Mouse (Mus musculus) liver, embryonic 15.5 days (tissue): ENCODE measurements around the gene Zbtb5. TPM values are rescaled to one million over a fixed set of nuclear protein-coding genes. Genes with fewer than 3 reads are reported as not detected.
"Not testable (repeated sequence)": the region's sequence is repeated elsewhere in the genome, so short reads cannot be mapped to it uniquely, and the experiment has no call there.

Experiments used
- ATAC-seq: fragments of 200-750 bp; cut with Nextera tagmentation; 2 replicates; pipeline ENCODE4 v1.8.0; 2017; ENCODE audit warnings: moderate number of reproducible peaks, mild to moderate bottlenecking, moderate library complexity; ENCODE audit not compliant: insufficient read depth
- H3K27ac ChIP-seq: fragments of 300-500 bp; sonication (generic); replicated peaks from 2 replicates; pipeline ENCODE4 v1.5.1; 2015; ENCODE audit warnings: mild to moderate bottlenecking, inconsistent platforms
- H3K27me3 ChIP-seq: fragments of 300-500 bp; sonication (generic); 2 replicates; pipeline ENCODE4 v1.6.1; 2015; ENCODE audit warnings: mild to moderate bottlenecking, inconsistent platforms
- H3K36me3 ChIP-seq: fragments of 300-500 bp; sonication (generic); replicated peaks from 2 replicates; pipeline ENCODE4 v1.6.1; 2015; ENCODE audit warnings: moderate library complexity, mild to moderate bottlenecking, inconsistent platforms
- H3K4me1 ChIP-seq: fragments of 300-500 bp; sonication (generic); replicated peaks from 2 replicates; pipeline ENCODE4 v1.6.1; 2015; ENCODE audit warnings: inconsistent platforms
- H3K4me2 ChIP-seq: fragments of 300-500 bp; sonication (generic); 2 replicates; pipeline ENCODE4 v1.6.1; 2015; ENCODE audit warnings: moderate library complexity, mild to moderate bottlenecking, inconsistent platforms
- H3K4me3 ChIP-seq: fragments of 300-500 bp; sonication (generic); replicated peaks from 2 replicates; pipeline ENCODE4 v1.5.1; 2015; ENCODE audit warnings: mild to moderate bottlenecking, inconsistent platforms
- H3K9ac ChIP-seq: fragments of 300-500 bp; sonication (generic); 2 replicates; pipeline ENCODE4 v1.6.1; 2015; ENCODE audit warnings: moderate library complexity, mild to moderate bottlenecking, inconsistent platforms
- H3K9me3 ChIP-seq: fragments of 300-500 bp; sonication (generic); replicated peaks from 2 replicates; pipeline ENCODE4 v1.6.1; 2016; ENCODE audit warnings: inconsistent platforms
- WGBS: fragments of 180-500 bp; shearing (Covaris S2); methylation state at CpG from one replicate; pipeline ENCODE4 v1.1.7; 2015; ENCODE audit warnings: mixed read lengths; ENCODE audit not compliant: insufficient replicate concordance; 5-methylcytosine and 5-hydroxymethylcytosine counted together
- polyA plus RNA-seq: library from polyadenylated mRNA; unstranded; fragments of >200 nt; fragmentation: Nextera tagmentation; extraction: Ambion mirVana; gene quantifications from 2 replicates; pipeline ENCODE4 v1.2.1, GENCODE M21; 2015

The Zbtb5 gene
- polyA plus RNA-seq, 1 experiment from 2014 or later: 5.8 TPM

DNA sequence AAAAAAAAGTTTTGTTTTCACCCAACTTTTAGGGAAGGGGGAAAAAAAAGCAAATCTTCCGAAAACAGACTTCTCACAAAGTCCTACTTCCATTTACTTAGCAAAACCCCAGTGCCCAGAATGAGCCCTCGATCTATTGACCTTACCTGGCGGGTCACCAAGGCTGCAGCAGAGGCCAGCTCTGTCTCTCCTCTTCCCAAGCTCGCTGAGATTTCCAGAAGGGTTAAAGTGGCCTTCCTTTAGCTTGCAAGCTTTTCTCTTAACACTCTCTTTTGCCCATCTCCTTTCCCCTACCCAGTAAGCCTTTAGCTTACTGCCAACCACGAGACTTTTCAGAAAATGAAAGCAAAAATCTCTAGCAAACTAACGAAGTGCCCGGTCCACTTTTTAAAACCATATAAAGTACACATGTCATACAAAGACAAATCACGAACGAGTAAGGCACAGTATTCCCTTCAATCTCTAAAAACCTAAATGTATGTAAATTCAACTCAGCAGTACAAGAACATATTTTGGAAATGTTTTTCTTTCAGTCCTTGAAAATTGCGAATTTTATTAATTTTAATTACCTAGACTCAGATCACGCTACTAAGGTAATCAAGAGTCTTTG is 1.3 kb downstream of the Zbtb5 start:
- H3K4me2 ChIP-seq: peak overlapping the region; percentile 86
- WGBS: 11% methylated on average over 11 of the region's 11 CpGs
- peak overlapping the region; percentile 77 for H3K4me3 ChIP-seq
- H3K4me1 ChIP-seq: peaks cover 27% of the 10 kb centered on the region
- no peaks in the 10 kb centered on the region for H3K27me3 ChIP-seq
- peak overlapping the region; percentile 99 for H3K27ac ChIP-seq
- peak overlapping the region; percentile 82 for H3K9ac ChIP-seq
- H3K9me3 ChIP-seq: no peaks in the 10 kb centered on the region
- no peak for ATAC-seq
- no peaks in the 10 kb centered on the region for H3K36me3 ChIP-seq

DNA sequence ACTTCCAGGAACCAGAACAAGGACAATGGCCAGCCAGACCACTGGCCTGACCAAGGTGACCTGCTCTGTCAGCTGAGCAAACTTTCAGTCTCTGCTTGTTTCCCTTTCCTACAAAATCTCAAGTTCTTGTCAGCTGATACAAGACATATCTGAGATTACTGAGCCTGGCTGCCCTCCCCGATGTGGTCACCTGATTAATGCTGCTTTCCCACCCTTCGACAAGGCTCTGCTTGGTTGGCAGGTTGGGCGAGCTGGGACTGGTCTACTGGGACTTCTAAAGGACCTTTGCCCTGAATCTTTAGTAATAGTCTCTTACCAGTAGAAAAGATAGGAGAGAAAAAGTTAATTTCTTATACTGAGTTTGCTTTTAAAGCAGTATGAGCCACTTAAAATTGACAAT is 6.8 kb downstream of the Zbtb5 start:
- Histone ChIP-seq H3K4me1 (peaks cover 18% of the 10 kb centered on the region), H3K27me3 (no peaks in the 10 kb centered on the region), H3K36me3 (no peaks in the 10 kb centered on the region), H3K4me2 (no peak overlapping the region), H3K4me3 (no peak overlapping the region), H3K27ac (no peak overlapping the region), H3K9me3 (no peaks in the 10 kb centered on the region), H3K9ac (no peak overlapping the region)
- ATAC-seq: no peak
- WGBS: 47% methylated on average over 3 of the region's 3 CpGs

DNA sequence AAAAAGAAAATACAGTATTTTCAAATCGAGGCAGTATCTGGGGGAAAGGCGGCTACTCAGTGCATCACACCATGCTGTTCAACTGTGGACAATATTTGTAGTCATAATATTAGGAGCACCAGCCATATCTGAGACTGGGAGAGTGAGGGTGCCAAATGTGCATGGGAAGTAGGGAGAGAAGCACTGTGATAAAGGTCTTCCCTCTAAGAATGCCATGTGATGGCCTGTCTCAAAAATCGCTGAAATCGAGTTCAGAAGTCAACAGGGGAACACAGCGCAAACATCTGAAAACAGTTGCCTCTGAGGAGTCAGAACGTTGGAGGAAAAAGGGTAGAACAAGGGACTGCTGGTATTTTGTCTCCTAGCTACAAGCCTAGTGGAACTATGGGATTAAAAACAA is 12.2 kb downstream of the Zbtb5 start:
- H3K4me3 ChIP-seq: no peak overlapping the region
- WGBS: 72% methylated on average over 6 of the region's 6 CpGs
- peaks cover 6% of the 10 kb centered on the region; the same call in 1 of the 2 replicates for H3K36me3 ChIP-seq
- H3K4me2 ChIP-seq: no peak overlapping the region
- ATAC-seq: no peak
- no peak overlapping the region for H3K27ac ChIP-seq
- H3K9me3 ChIP-seq: no peaks in the 10 kb centered on the region
- peaks cover 34% of the 10 kb centered on the region for H3K4me1 ChIP-seq
- H3K9ac ChIP-seq: no peak overlapping the region
- H3K27me3 ChIP-seq: no peaks in the 10 kb centered on the region

DNA sequence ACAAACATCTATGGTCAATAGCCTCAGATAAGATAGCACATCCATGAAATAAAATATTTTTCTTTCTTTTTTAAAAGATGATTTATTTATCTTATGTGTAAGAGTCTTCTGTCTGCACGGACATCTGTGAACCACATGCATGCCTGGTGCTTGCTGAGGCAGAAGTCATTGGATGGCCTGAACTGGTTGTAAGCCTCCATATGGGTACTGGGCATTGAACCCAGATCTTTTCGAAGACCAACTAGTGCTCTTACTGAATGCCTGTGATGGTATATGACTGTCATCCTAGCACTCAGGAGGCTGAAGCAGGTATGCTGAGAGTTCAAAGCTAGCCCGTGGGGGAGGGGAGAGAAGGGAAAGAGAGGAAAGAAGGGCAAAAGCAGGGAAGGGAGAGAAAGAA is 14.1 kb downstream of the Zbtb5 start:
- H3K36me3 ChIP-seq: peaks cover 22% of the 10 kb centered on the region
- no peak overlapping the region for H3K4me2 ChIP-seq
- no peaks in the 10 kb centered on the region for H3K27me3 ChIP-seq
- peaks cover 53% of the 10 kb centered on the region for H3K4me1 ChIP-seq
- no peaks in the 10 kb centered on the region for H3K9me3 ChIP-seq
- H3K27ac ChIP-seq: no peak overlapping the region
- no peak for ATAC-seq
- 68% methylated on average over 3 of the region's 3 CpGs for WGBS
- H3K4me3 ChIP-seq: no peak overlapping the region
- H3K9ac ChIP-seq: no peak overlapping the region

DNA sequence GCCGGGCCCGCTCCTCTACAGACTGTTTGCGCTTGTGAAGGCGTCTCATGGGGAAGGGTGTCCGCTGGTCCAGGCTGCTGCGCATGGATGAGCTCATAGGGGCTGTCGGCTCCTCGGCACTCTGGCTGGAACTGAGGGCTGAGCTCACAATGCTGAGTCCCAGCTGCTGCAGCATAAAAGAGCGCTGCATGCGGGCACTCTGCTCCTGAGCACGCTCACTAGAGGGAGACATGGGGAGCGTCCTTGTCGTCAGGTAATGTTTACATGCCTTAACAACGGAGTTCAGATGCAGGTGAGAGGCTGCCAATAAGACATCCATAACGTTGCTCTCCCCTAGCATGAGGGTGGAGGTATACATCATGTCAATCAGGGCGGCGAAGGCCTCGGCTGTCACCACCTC is 17.4 kb downstream of the Zbtb5 start:
- Histone ChIP-seq H3K4me3 (no peak overlapping the region), H3K27ac (peak overlapping the region; percentile 77), H3K27me3 (no peaks in the 10 kb centered on the region), H3K9ac (no peak overlapping the region; the same call in 1 of the 2 replicates), H3K36me3 (peaks cover 47% of the 10 kb centered on the region), H3K4me2 (0 out of 2 replicates have a peak overlapping the region, but pooled peaks have one; percentile 54), H3K9me3 (no peaks in the 10 kb centered on the region), H3K4me1 (peaks cover 50% of the 10 kb centered on the region)
- no peak for ATAC-seq
- 86% methylated on average over 18 of the region's 18 CpGs for WGBS

DNA sequence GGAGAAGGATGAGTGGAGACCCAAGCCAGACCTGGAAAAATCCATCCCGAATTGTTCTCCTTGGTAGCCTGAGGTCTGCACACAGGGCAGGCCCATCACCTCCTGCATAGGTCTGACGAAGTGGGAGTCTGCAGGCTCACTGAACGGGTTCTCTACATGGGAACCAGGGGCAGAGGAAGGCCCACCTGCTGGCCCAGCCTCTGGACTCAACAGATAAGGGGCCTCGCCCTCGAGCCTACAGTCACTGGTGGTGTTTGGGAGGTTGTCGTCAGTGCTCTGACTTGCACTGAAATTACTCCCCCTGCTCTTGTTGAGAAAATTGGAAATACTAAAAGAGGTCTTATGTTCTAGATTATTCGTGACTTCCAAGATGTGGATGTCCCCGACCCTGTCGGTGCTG is 18.4 kb downstream of the Zbtb5 start:
- peak overlapping the region; percentile 54 for H3K4me2 ChIP-seq
- no peaks in the 10 kb centered on the region for H3K27me3 ChIP-seq
- 41% methylated on average over 9 of the region's 9 CpGs for WGBS
- H3K9ac ChIP-seq: peak overlapping the region; percentile 30; the same call in 1 of the 2 replicates
- peaks cover 56% of the 10 kb centered on the region for H3K36me3 ChIP-seq
- H3K4me1 ChIP-seq: peaks cover 46% of the 10 kb centered on the region
- H3K9me3 ChIP-seq: no peaks in the 10 kb centered on the region
- ATAC-seq: peak; percentile 95
- peak overlapping the region; percentile 17; the same call in 1 of the 2 replicates for H3K4me3 ChIP-seq
- peak overlapping the region; percentile 77 for H3K27ac ChIP-seq

DNA sequence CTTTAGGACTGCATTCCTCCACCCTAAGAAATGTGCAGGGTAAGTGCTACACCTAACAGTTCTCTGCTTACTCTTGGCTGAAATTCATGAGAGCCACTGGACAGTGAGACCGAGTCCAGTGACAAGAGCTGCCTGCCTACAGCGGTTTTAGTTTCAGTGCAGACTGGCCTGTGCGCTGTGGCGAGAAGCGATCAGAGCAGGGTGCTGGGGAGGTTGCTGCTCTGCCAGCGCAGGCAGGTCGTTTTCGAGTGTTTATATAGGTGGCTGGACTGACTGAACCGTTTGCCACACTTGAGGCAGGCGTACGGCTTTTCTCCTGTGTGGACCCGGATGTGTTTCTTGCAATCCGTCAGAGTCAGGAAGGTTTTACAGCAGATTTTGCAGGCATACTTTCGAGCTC is 19.0 kb downstream of the Zbtb5 start:
- not testable (repeated sequence) for H3K9me3 ChIP-seq, H3K27me3 ChIP-seq, ATAC-seq, H3K4me3 ChIP-seq, H3K9ac ChIP-seq
- Histone ChIP-seq H3K4me1 (peaks cover 45% of the 10 kb centered on the region), H3K36me3 (peaks cover 63% of the 10 kb centered on the region), H3K27ac (peak overlapping the region; percentile 77; the same call in 1 of the 2 replicates), H3K4me2 (0 out of 2 replicates have a peak overlapping the region, but pooled peaks have one; percentile 54)
- 77% methylated on average over 14 of the region's 14 CpGs for WGBS

DNA sequence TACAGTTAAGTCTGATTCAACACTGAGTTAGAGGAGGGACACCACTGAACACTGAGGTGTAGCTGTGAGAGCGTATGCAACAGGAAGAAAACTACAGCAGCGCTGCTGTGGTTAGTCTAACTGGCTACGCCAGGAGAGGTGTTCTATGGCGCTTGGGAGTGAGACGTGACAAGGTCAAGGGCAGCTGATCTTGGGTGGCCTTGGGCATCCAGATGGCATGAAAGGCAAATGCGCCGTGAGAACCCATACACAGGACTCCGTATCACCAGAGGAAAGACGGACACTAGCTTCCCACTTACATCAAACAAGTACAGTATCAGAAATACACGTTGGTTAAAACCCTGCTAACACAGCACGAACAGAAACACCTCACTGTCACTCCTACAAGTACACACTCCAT is 19.9 kb downstream of the Zbtb5 start:
- 0 out of 2 replicates have a peak overlapping the region, but pooled peaks have one; percentile 77 for H3K27ac ChIP-seq
- 87% methylated on average over 11 of the region's 11 CpGs for WGBS

DNA sequence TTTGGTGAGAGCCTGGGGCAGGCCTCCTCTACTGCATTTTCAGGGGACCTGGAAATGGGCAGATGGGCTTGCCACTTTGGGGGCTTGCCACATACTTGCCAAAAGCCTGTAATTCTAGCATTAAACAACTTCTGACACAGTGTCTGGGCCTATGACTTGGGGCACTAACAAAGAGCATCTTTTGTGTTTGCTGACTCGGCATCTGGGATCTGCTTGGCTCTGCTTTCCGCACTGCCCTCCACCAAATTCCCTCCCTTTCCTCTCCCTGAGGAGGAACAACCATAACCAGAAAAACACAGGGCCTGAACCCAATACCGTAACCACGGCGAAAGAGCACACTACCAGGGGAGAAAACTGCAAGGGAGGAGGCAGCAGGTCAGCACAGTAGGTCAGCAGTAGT is 21.7 kb downstream of the Zbtb5 start:
- no peak overlapping the region for H3K27ac ChIP-seq
- no peak overlapping the region for H3K4me3 ChIP-seq
- no peak overlapping the region for H3K4me2 ChIP-seq
- H3K9ac ChIP-seq: no peak overlapping the region
- no peaks in the 10 kb centered on the region for H3K27me3 ChIP-seq
- H3K36me3 ChIP-seq: peaks cover 86% of the 10 kb centered on the region
- ATAC-seq: no peak
- peaks cover 24% of the 10 kb centered on the region for H3K4me1 ChIP-seq
- no peaks in the 10 kb centered on the region for H3K9me3 ChIP-seq
- WGBS: 73% methylated on average over 5 of the region's 5 CpGs

More for the DNA sequence above, 19.9 kb downstream of the Zbtb5 start:
- not testable (repeated sequence) for H3K9me3 ChIP-seq, H3K27me3 ChIP-seq, H3K4me3 ChIP-seq, H3K9ac ChIP-seq, H3K4me2 ChIP-seq, ATAC-seq
- Histone ChIP-seq H3K4me1 (peaks cover 39% of the 10 kb centered on the region), H3K36me3 (peaks cover 71% of the 10 kb centered on the region)

DNA sequence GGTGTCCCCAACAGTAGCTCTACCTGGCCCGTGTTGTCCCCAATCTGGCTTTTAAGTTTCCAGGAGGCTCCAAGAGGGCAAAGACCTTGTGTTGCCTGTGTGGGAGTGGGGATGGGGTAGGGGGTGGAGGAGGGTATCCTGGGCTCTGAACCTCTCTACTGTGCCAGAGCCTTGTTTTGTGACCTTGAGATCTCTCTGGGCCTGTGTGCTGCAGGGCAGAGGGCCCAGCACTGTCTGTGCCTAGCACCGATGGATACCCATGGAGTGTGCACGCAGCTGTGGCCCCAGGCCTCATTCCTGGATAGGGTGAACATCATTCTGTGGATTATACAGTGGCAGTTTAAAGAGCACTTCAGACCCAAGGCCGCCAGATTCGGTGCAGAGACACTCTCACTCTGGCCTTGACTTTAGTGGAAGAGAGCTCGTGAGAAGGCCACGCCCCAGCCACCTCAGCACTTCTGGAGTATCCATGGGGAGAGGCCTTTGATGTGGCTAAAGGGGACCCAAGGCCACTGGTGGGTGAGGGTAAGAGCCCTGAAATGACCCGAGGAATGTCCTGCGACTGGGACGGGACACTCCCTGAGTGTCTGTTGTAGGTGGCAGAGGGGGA is 29.0 kb downstream of the Zbtb5 start:
- H3K4me2 ChIP-seq: peak overlapping the region; percentile 88
- H3K4me1 ChIP-seq: peaks cover 60% of the 10 kb centered on the region
- peak overlapping the region; percentile 78 for H3K4me3 ChIP-seq
- no peaks in the 10 kb centered on the region for H3K27me3 ChIP-seq
- no peak overlapping the region; the same call in 1 of the 2 replicates for H3K27ac ChIP-seq
- no peak for ATAC-seq
- H3K9me3 ChIP-seq: no peaks in the 10 kb centered on the region
- no peak overlapping the region for H3K9ac ChIP-seq
- H3K36me3 ChIP-seq: peaks cover 49% of the 10 kb centered on the region
- 65% methylated on average over 10 of the region's 10 CpGs for WGBS

DNA sequence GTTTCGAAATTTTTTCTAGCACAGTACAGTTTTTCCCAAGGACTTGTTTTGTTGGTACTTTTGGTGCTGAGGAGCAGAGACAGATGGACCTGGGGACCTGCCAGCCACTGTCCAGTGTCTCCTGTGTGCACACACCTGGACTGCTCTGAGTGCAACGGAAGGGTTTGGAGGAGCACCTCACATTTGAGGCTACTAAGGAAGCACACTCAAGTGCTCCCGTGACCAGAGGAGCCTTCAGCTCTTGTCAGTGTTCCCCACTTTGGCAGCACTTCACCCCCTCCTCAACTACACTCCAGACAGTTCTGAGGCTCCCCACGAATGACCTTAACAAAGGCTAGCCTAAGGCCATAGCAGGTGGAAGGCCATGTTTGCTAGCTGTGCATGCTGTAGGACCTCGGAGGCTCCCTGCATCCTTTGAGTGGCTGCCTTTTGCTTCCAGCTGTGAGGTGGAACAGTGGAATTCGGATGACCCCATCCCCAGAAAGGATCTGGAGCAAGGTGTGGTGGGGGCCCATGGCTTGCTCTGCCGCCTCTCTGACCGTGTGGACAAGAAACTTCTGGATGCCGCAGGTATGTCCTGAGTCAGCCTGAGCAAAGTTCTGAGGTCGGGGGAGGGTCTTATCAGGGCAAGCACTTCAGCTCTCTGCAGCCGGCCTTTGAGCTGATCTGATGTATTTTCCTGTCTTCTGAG is 29.6 kb downstream of the Zbtb5 start:
- peak overlapping the region; percentile 82 for H3K9ac ChIP-seq
- H3K27ac ChIP-seq: peak overlapping the region; percentile 5; the same call in 1 of the 2 replicates
- H3K4me2 ChIP-seq: peak overlapping the region; percentile 88
- ATAC-seq: no peak
- H3K36me3 ChIP-seq: peaks cover 42% of the 10 kb centered on the region
- H3K27me3 ChIP-seq: no peaks in the 10 kb centered on the region
- peak overlapping the region; percentile 78 for H3K4me3 ChIP-seq
- H3K9me3 ChIP-seq: no peaks in the 10 kb centered on the region
- WGBS: 39% methylated on average over 11 of the region's 11 CpGs
- H3K4me1 ChIP-seq: peaks cover 60% of the 10 kb centered on the region
